Mouse (Mus musculus) erythroid progenitor cell, adult 5-6 weeks (primary cell): ENCODE results near the gene Zfp68. TPM values are rescaled to one million over a fixed set of nuclear protein-coding genes. Genes with fewer than 3 reads are reported as not detected.

Source experiments
- total RNA-seq, 2 experiments: library from RNA; stranded (forward) in 1 of 2; stranded (reverse) in 1 of 2; fragments of 150-400 nt in 1 of 2; fragments of 186-747, 209-891 nt in 1 of 2; gene quantifications; 2 replicates each; pipeline versions ENCODE4 v1.2.3 to v1.2.4; 2015 to 2017; ENCODE audit warnings: low replicate concordance in 2 of 2

Gene Zfp68
- total RNA-seq, 2 experiments from 2014 or later, result 19.3 to 24.7 TPM

Other genes starting within 250 kb of the Zfp68 start
- gene Zfp157, start 178.3 kb downstream of the Zfp68 start, total RNA-seq (2015; ENCODE audit: low replicate concordance), result 1.7 TPM in 1 of 2 replicates, not detected in the other
- 1.7 and 3.3 TPM in 2 replicates for gene Zfp157, start 178.3 kb downstream of the Zfp68 start, total RNA-seq (2017; ENCODE audit: low replicate concordance)
- gene 1700123K08Rik, start 55.0 kb downstream of the Zfp68 start, total RNA-seq (2015; ENCODE audit: low replicate concordance), result not detected in 2 replicates
- not detected in 2 replicates for gene 1700123K08Rik, start 55.0 kb downstream of the Zfp68 start, total RNA-seq (2017; ENCODE audit: low replicate concordance)
- gene A430033K04Rik, start 3.1 kb upstream of the Zfp68 start, total RNA-seq (2015; ENCODE audit: low replicate concordance), result 1.8 and 6.7 TPM in 2 replicates
- gene A430033K04Rik, start 3.1 kb upstream of the Zfp68 start, total RNA-seq (2017; ENCODE audit: low replicate concordance), result 3.9 and 7.9 TPM in 2 replicates
- gene Fam20c, start 134.8 kb upstream of the Zfp68 start, total RNA-seq (2015; ENCODE audit: low replicate concordance), result 0.84 and 2.2 TPM in 2 replicates
- 0.51 TPM in 1 of 2 replicates, not detected in the other for gene Fam20c, start 134.8 kb upstream of the Zfp68 start, total RNA-seq (2017; ENCODE audit: low replicate concordance)
- not detected in 2 replicates for gene Gm5294, start 200.3 kb upstream of the Zfp68 start, total RNA-seq (2015; ENCODE audit: low replicate concordance)
- not detected in 2 replicates for gene Gm5294, start 200.3 kb upstream of the Zfp68 start, total RNA-seq (2017; ENCODE audit: low replicate concordance)